Mouse (Mus musculus) liver, adult 2 months (tissue): ENCODE results near the gene Samd13.

Source experiments
- CTCF ChIP-seq: fragments of 200-500 bp; IDR thresholded peaks from 2 replicates; pipeline ENCODE4 v1.5.1; 2011; ENCODE audit warnings: low read depth, low read length, control low read depth
- POLR2A ChIP-seq: fragments of 200-500 bp; IDR thresholded peaks from 2 replicates; pipeline ENCODE4 v1.6.1; 2011; ENCODE audit warnings: low read length, control low read depth; ENCODE audit not compliant: insufficient read depth; ENCODE audit errors: extremely low read depth

DNA sequence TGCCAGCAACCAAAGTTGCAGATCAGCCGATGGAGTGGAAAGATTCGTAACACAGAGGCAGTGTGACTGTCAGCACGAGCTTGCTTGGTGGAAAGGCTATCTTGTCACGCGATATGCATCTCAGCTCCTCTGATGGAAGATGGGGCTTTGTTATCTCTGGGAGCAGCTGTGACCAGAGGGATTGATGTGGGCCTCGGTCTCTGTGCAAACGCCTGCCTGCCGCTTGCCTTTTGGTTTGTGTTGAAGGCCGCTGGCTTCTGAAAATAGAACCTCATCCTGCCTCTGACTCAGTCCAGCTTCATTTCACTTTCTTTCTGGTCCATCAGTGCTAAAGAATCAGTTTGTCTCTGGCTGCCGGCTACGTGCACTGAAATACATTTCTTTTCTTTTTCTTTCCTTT is 13.6 kb upstream of the Samd13 start:
- TF ChIP-seq CTCF (no peak), POLR2A (no peak)
